Mouse (Mus musculus): ENCODE data around the gene Ubxn6.
A peak's percentile ranks its signal among the peaks of the same experiment; 100 is the strongest.

Ubxn6 gene

GRCm38 (mm10) chr17:56023386-56023785 lies 51.4 kb downstream of the Ubxn6 start:
- DNase-seq (ENCODE audit: low spot score), result no peak

- DNase-seq (ENCODE audit: low spot score), result no peak
Measured at GRCm38 (mm10) chr17:56022989-56023290, 51.9 kb downstream of the Ubxn6 start.

- no peak for DNase-seq (ENCODE audit: low spot score)
Measured at GRCm38 (mm10) chr17:56022131-56022988, 52.5 kb downstream of the Ubxn6 start.

- no peak for DNase-seq (ENCODE audit: low spot score)
Measured at GRCm38 (mm10) chr17:56021161-56021910, 53.5 kb downstream of the Ubxn6 start.

- no peak for DNase-seq (ENCODE audit: low spot score)
Measured at GRCm38 (mm10) chr17:56020400-56021084, 54.3 kb downstream of the Ubxn6 start.

DNA sequence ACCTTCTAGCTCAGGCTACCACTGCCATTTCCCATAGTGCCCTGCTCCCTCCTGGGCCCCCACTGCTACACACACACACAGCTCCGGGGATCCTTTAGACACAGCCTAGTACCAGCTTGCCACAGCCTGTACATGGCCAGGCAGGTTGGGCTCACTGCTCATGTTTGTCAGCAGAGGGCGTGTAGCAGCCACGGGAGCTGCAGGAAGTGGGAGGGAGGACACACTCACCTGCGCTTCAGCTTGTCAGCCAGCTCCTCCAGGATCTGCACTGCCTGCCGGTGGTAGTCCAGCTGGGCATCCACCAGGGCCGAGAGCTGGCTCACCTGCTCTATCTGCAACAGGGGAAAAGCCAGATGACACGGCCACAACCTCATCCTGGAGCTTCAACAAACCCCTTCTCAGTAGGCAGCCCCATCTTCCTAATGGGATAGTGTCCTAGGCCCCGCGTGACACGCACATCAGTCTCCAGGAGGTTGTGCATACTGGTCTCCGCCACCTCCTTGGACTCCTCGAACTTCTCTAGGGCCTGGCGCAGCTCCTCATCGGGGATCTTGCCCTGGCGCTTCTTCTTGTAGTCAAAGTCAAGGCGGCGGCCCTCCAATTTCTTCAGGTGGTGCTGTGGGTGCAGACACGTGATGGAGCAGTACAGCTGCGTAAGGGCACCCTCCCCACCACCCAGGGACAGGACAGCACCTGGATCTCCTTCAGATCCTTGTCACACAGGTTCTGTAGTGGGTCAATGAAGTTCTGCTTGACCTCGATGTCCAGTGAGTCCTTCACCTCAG lies 56.3 kb downstream of the Ubxn6 start:
- peak; percentile 48 for DNase-seq (ENCODE audit: low spot score)

DNA sequence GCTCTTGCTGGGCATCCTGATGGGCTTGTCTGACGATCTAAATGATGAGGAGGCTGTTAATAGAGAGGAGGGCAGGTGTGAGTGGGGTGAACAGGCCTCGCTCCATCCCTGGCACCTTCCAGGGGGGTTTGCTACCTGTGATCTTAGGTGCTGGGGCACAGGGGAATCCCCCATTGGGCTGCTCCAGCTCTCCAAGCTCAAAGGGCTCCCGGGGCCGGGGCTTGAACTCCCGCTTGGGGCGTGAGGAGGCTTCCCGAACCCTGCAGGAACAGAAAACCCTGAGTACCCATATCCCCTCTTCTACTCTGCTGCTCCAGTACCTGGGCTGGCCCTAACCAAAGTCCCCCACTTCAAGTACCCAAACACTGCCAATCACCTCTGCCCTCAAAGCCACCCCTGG lies 57.0 kb downstream of the Ubxn6 start:
- no peak for DNase-seq (ENCODE audit: low spot score)
